Mouse (Mus musculus) liver, embryonic 13.5 days (tissue): ENCODE measurements around the gene Ralgps2. TPM values are rescaled to one million over a fixed set of nuclear protein-coding genes. Genes with fewer than 3 reads are reported as not detected.

Experiments
- ATAC-seq: fragments of 200-750 bp; cut with Nextera tagmentation; 2 replicates; pipeline ENCODE4 v1.8.0; 2017; ENCODE audit warnings: low read depth, mild to moderate bottlenecking, moderate number of reproducible peaks, moderate library complexity
- DNase-seq: peaks from one replicate; pipeline ENCODE4 v3.0.0; 2022
- H3K27ac ChIP-seq: fragments of 300-500 bp; sonication (generic); 2 replicates; pipeline ENCODE4 v1.5.1; 2015; ENCODE audit warnings: moderate library complexity, mild to moderate bottlenecking, inconsistent platforms
- H3K27me3 ChIP-seq: fragments of 300-500 bp; sonication (generic); 2 replicates; pipeline ENCODE4 v1.6.1; 2015; ENCODE audit warnings: mild to moderate bottlenecking, inconsistent platforms
- H3K36me3 ChIP-seq: fragments of 300-500 bp; sonication (generic); 2 replicates; pipeline ENCODE4 v1.6.1; 2015; ENCODE audit warnings: mild to moderate bottlenecking, inconsistent platforms
- H3K4me1 ChIP-seq: fragments of 300-500 bp; sonication (generic); replicated peaks from 2 replicates; pipeline ENCODE4 v1.6.1; 2015; ENCODE audit warnings: inconsistent platforms
- H3K4me2 ChIP-seq: fragments of 300-500 bp; sonication (generic); 2 replicates; pipeline ENCODE4 v1.6.1; 2015; ENCODE audit warnings: inconsistent platforms, mild to moderate bottlenecking, moderate library complexity
- H3K4me3 ChIP-seq: fragments of 300-500 bp; sonication (generic); replicated peaks from 2 replicates; pipeline ENCODE4 v1.5.1; 2015; ENCODE audit warnings: mild to moderate bottlenecking, inconsistent platforms
- H3K9ac ChIP-seq: fragments of 300-500 bp; sonication (generic); 2 replicates; pipeline ENCODE4 v1.6.1; 2015; ENCODE audit warnings: mild to moderate bottlenecking, inconsistent platforms
- H3K9me3 ChIP-seq: fragments of 300-500 bp; sonication (generic); replicated peaks from 2 replicates; pipeline ENCODE4 v1.6.1; 2016; ENCODE audit warnings: inconsistent platforms
- WGBS: fragments of 180-500 bp; shearing (Covaris S2); methylation state at CpG from one replicate; pipeline ENCODE4 v1.1.7; 2015; ENCODE audit not compliant: insufficient replicate concordance; 5-methylcytosine and 5-hydroxymethylcytosine counted together
- polyA plus RNA-seq: library from polyadenylated mRNA; unstranded; fragments of >200 nt; fragmentation: Nextera tagmentation; extraction: Ambion mirVana; gene quantifications from 2 replicates; pipeline ENCODE4 v1.2.1, GENCODE M21; 2015

The Ralgps2 gene
- polyA plus RNA-seq, 1 experiment from 2014 or later: 21.0 TPM

- Histone ChIP-seq H3K36me3 (no peaks in the 10 kb centered on the region), H3K27me3 (peaks cover 15% of the 10 kb centered on the region; the same call in 1 of the 2 replicates), H3K4me2 (peak overlapping the region; percentile 99), H3K9me3 (no peaks in the 10 kb centered on the region), H3K9ac (no peak overlapping the region), H3K27ac (no peak overlapping the region), H3K4me1 (peaks cover 38% of the 10 kb centered on the region), H3K4me3 (peak overlapping the region; percentile 90)
- no peak for DNase-seq
- ATAC-seq: no peak
- 37% methylated on average over 7 of the region's 7 CpGs for WGBS
Observed at GRCm38 (mm10) chr1:156940584-156940983, 1.2 kb upstream of the Ralgps2 start.

- 3% methylated on average over 8 of the region's 8 CpGs for WGBS
- H3K27ac ChIP-seq: no peak overlapping the region
- H3K27me3 ChIP-seq: peaks cover 15% of the 10 kb centered on the region; the same call in 1 of the 2 replicates
- no peak for ATAC-seq
- H3K9me3 ChIP-seq: no peaks in the 10 kb centered on the region
- peaks cover 38% of the 10 kb centered on the region for H3K4me1 ChIP-seq
- H3K4me2 ChIP-seq: peak overlapping the region; percentile 99
- no peak for DNase-seq
- H3K9ac ChIP-seq: peak overlapping the region; percentile 90
- no peaks in the 10 kb centered on the region for H3K36me3 ChIP-seq
- peak overlapping the region; percentile 90 for H3K4me3 ChIP-seq
Observed at GRCm38 (mm10) chr1:156940142-156940522, 706 bp upstream of the Ralgps2 start.

GRCm38 (mm10) chr1:156938705-156939242 is 652 bp downstream of the Ralgps2 start:
- no peaks in the 10 kb centered on the region for H3K9me3 ChIP-seq
- peak overlapping the region; percentile 99 for H3K4me2 ChIP-seq
- peak; percentile 78 for ATAC-seq
- DNase-seq: peak; percentile 77
- under 1% methylated on average over 50 of the region's 51 CpGs for WGBS
- peaks cover 39% of the 10 kb centered on the region for H3K4me1 ChIP-seq
- peak overlapping the region; percentile 90 for H3K4me3 ChIP-seq
- H3K36me3 ChIP-seq: no peaks in the 10 kb centered on the region
- peak overlapping the region; percentile 85 for H3K27ac ChIP-seq
- H3K27me3 ChIP-seq: peaks cover 15% of the 10 kb centered on the region; the same call in 1 of the 2 replicates
- peak overlapping the region; percentile 90 for H3K9ac ChIP-seq

GRCm38 (mm10) chr1:156937436-156937835 is 2.0 kb downstream of the Ralgps2 start:
- H3K4me1 ChIP-seq: peaks cover 52% of the 10 kb centered on the region
- no peaks in the 10 kb centered on the region for H3K36me3 ChIP-seq
- H3K27me3 ChIP-seq: peaks cover 15% of the 10 kb centered on the region; the same call in 1 of the 2 replicates
- DNase-seq (peak; percentile 43), ATAC-seq (no peak)
- peak overlapping the region; percentile 37 for H3K4me2 ChIP-seq
- peak overlapping the region; percentile 16; the same call in 1 of the 2 replicates for H3K9ac ChIP-seq
- H3K4me3 ChIP-seq: 0 out of 2 replicates have a peak overlapping the region, but pooled peaks have one; percentile 5
- 36% methylated on average over 7 of the region's 7 CpGs for WGBS
- H3K9me3 ChIP-seq: no peaks in the 10 kb centered on the region
- no peak overlapping the region for H3K27ac ChIP-seq

- no peak for ATAC-seq
- no peak overlapping the region for H3K9ac ChIP-seq
- WGBS: 83% methylated on average over 7 of the region's 7 CpGs
- no peak for DNase-seq
- no peak overlapping the region for H3K4me3 ChIP-seq
- H3K36me3 ChIP-seq: no peaks in the 10 kb centered on the region
- H3K27me3 ChIP-seq: no peaks in the 10 kb centered on the region
- no peaks in the 10 kb centered on the region for H3K9me3 ChIP-seq
- H3K27ac ChIP-seq: no peak overlapping the region
- no peak overlapping the region for H3K4me2 ChIP-seq
- H3K4me1 ChIP-seq: peaks cover 57% of the 10 kb centered on the region
Observed at GRCm38 (mm10) chr1:156933712-156934111, 5.7 kb downstream of the Ralgps2 start.

GRCm38 (mm10) chr1:156932036-156932774 is 7.2 kb downstream of the Ralgps2 start:
- DNase-seq (no peak), ATAC-seq (no peak)
- 38% methylated on average over 3 of the region's 3 CpGs for WGBS
- Histone ChIP-seq H3K9me3 (no peaks in the 10 kb centered on the region), H3K27ac (0 out of 2 replicates have a peak overlapping the region, but pooled peaks have one; percentile 10), H3K4me1 (peaks cover 55% of the 10 kb centered on the region), H3K4me3 (no peak overlapping the region), H3K27me3 (no peaks in the 10 kb centered on the region), H3K4me2 (no peak overlapping the region), H3K9ac (no peak overlapping the region), H3K36me3 (no peaks in the 10 kb centered on the region)

- H3K4me3 ChIP-seq: no peak overlapping the region
- H3K9me3 ChIP-seq: no peaks in the 10 kb centered on the region
- no peak for DNase-seq
- no peak overlapping the region for H3K9ac ChIP-seq
- no peaks in the 10 kb centered on the region for H3K27me3 ChIP-seq
- no peak; the same call in 1 of the 2 replicates for ATAC-seq
- WGBS: 44% methylated on average over 10 of the region's 10 CpGs
- no peak overlapping the region for H3K27ac ChIP-seq
- H3K4me1 ChIP-seq: peaks cover 59% of the 10 kb centered on the region
- no peak overlapping the region for H3K4me2 ChIP-seq
- no peaks in the 10 kb centered on the region for H3K36me3 ChIP-seq
Observed at GRCm38 (mm10) chr1:156931106-156931870, 8.1 kb downstream of the Ralgps2 start.

GRCm38 (mm10) chr1:156930263-156930662 is 9.2 kb downstream of the Ralgps2 start:
- Histone ChIP-seq H3K9ac (no peak overlapping the region), H3K4me1 (peaks cover 63% of the 10 kb centered on the region), H3K27ac (no peak overlapping the region), H3K9me3 (no peaks in the 10 kb centered on the region), H3K27me3 (no peaks in the 10 kb centered on the region), H3K36me3 (no peaks in the 10 kb centered on the region), H3K4me2 (no peak overlapping the region), H3K4me3 (no peak overlapping the region)
- no peak for DNase-seq
- WGBS: 58% methylated on average over 5 of the region's 5 CpGs
- no peak for ATAC-seq

- Histone ChIP-seq H3K27ac (no peak overlapping the region), H3K36me3 (no peaks in the 10 kb centered on the region)
- ATAC-seq: peak; percentile 84
Observed at GRCm38 (mm10) chr1:156928255-156928654, 11.2 kb downstream of the Ralgps2 start.

GRCm38 (mm10) chr1:156923511-156923910 is 15.9 kb downstream of the Ralgps2 start:
- Histone ChIP-seq H3K36me3 (no peaks in the 10 kb centered on the region), H3K4me2 (no peak overlapping the region), H3K4me3 (no peak overlapping the region), H3K27ac (no peak overlapping the region), H3K9me3 (no peaks in the 10 kb centered on the region), H3K4me1 (peaks cover 44% of the 10 kb centered on the region), H3K27me3 (no peaks in the 10 kb centered on the region), H3K9ac (no peak overlapping the region)
- DNase-seq: no peak
- ATAC-seq: no peak
- 76% methylated on average over 1 of the region's 1 CpGs for WGBS

More at GRCm38 (mm10) chr1:156928255-156928654, 11.2 kb downstream of the Ralgps2 start:
- no peak overlapping the region for H3K9ac ChIP-seq
- no peak overlapping the region for H3K4me3 ChIP-seq
- H3K9me3 ChIP-seq: no peaks in the 10 kb centered on the region
- H3K4me2 ChIP-seq: no peak overlapping the region
- no peaks in the 10 kb centered on the region for H3K27me3 ChIP-seq
- DNase-seq: no peak
- 25% methylated on average over 4 of the region's 4 CpGs for WGBS
- H3K4me1 ChIP-seq: peaks cover 65% of the 10 kb centered on the region

GRCm38 (mm10) chr1:156922921-156923320 is 16.5 kb downstream of the Ralgps2 start:
- H3K4me3 ChIP-seq: no peak overlapping the region
- H3K9ac ChIP-seq: no peak overlapping the region
- H3K4me2 ChIP-seq: no peak overlapping the region
- H3K9me3 ChIP-seq: no peaks in the 10 kb centered on the region
- 63% methylated on average over 6 of the region's 6 CpGs for WGBS
- H3K36me3 ChIP-seq: no peaks in the 10 kb centered on the region
- DNase-seq: no peak
- ATAC-seq: no peak
- H3K27me3 ChIP-seq: no peaks in the 10 kb centered on the region
- H3K4me1 ChIP-seq: peaks cover 39% of the 10 kb centered on the region
- H3K27ac ChIP-seq: no peak overlapping the region
